Mouse (Mus musculus) urinary bladder, postnatal 25 days (tissue): ENCODE data around the gene Tnfsfm13.

ENCODE experiments used
- DNase-seq: peaks from one replicate; pipeline ENCODE4 v3.0.0; 2022; ENCODE audit warnings: low spot score

Gene Tnfsfm13

GRCm38 (mm10) chr11:69653399-69653798 lies 42.5 kb downstream of the Tnfsfm13 start:
- DNase-seq, result no peak

- DNase-seq, result no peak
These were observed 50.0 kb downstream of the Tnfsfm13 start for GRCm38 (mm10) chr11:69645860-69646259.

GRCm38 (mm10) chr11:69635471-69635870 lies 60.4 kb downstream of the Tnfsfm13 start:
- no peak for DNase-seq

- peak; percentile 53 for DNase-seq
These were observed 62.6 kb downstream of the Tnfsfm13 start for GRCm38 (mm10) chr11:69633128-69633866.
